Mouse (Mus musculus) kidney, adult 11 months (tissue): ENCODE data around the gene Sbsn.

Experiments
- DNase-seq: peaks from one replicate; pipeline ENCODE4 v3.0.0; 2022

Gene Sbsn

DNA sequence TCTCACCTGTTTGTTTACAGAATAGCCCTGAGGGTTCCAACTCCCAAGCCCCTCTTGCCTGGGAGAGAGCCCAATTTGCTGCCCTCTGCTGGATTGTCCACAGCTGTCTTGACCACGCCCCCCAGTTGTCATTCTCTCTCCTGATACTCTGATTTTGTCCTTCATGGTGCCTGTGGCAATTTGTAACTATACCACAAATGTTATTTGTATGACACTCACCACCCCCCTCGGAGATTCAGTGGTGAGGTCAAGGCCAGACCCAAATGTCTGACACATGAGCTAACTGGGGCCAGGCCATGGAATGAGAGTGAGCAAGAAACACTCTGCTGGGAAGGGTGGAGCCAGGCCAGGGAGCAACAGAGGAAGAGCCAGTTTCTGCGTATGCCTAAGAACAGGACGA is 7.6 kb downstream of the Sbsn start:
- DNase-seq: no peak

DNA sequence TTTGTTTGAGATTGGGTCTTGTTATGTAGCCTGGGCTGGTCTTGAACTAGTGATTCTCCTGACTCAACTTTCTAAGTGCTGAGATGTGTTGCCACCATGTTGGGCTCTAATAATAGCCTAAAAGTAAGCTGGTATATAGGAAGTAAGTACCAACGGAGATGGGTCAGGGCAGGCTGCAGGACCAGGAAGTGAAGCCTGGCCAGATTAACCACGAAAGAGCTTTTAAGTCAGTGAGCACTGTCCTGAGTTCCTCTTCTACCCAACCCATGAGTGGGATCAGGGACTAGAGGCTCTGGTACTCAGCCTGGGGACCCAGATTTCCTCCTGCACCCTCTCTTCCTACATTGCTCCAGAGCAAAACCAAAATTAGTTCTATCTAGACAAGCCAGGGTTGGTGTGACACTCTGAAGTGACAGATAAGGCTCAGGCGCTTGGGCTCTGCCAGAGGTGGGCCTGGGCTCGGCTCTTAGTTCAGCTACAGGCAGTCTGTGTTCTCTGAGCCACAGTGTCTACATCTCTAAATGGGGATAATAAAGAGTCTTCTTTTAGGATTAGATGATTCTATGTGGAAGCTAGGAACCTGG is 10.6 kb downstream of the Sbsn start:
- no peak for DNase-seq

DNA sequence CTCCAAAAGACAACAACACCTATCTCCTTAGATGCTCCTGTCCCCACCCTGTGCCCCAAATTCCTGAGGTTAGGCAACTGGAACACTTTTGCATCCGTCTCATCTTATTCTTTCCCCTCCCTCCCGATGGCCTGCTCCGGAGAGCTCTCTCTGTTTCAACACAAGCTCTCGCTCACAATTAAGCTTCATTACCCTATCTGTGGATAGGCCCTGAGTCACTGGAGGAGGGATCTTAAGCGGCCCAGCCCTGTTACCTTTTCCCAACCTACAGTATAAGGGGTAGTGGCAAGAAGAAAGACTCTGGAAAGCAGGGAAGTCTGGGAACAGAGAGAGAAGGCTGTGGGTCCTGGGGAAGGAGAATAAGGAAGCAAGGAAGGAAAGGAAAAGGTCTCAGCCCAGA is 12.2 kb downstream of the Sbsn start, which contains the start of gene Dmkn:
Dmkn (plus strand) TSS at position 301 of the 400 bp plus-strand sequence.
- DNase-seq: no peak

DNA sequence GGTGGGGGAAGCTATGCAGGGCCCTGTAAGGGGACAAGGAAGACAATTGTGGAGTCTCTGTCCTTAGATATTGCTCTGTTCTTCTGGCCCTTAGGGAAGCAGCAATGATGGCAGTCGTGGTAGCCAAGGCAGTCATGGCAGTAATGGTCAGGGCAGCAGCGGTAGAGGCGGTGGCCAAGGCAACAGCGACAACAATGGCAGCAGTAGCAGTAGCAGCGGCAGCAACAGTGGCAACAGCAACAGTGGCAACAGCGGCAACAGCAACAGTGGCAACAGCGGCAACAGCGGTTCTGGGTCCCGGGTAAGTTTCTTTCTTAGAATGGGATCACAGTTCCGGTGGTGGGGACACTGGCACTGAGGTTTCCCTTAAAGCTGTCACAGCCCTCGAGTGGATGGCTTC is 13.9 kb downstream of the Sbsn start:
- no peak for DNase-seq

DNA sequence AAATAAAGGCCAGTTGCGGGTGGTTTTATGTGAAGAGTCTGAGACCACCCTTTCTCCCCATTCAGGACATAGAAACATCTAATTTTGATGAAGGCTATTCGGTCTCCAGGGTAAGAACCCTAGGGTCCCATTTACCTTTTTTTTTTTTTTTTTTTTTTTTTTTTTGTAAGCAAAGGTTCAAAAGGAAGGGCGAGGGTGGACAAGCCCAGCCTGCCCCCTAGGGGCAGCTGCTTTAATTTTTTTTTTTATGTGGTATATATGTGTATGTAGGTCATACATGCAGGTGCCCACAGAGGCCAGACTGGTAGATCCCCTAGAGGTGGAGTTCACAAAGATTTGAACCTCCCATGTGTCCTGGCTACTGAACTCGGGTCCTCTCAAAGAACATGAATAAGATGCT is 15.1 kb downstream of the Sbsn start:
- DNase-seq: no peak

DNA sequence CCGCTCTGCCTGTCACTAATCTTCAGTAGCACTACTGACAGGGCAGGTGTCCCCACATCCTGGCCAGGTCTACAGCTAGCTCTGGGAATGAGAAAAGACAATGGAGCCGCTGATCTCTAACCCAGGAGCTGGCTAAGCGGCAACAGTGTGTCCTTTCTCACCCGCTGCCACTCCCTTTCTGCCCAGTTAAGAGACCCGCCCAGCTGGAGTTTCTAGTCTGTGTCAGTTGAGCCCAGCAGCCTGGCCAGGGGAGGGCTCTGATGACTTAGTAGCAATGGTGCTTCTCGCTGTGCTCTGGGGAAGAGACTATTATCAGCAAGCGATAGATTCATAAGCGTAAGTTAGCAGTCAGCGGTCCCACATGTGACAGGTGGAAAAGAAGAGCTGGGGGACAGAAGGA is 18.0 kb downstream of the Sbsn start:
- DNase-seq: no peak

DNA sequence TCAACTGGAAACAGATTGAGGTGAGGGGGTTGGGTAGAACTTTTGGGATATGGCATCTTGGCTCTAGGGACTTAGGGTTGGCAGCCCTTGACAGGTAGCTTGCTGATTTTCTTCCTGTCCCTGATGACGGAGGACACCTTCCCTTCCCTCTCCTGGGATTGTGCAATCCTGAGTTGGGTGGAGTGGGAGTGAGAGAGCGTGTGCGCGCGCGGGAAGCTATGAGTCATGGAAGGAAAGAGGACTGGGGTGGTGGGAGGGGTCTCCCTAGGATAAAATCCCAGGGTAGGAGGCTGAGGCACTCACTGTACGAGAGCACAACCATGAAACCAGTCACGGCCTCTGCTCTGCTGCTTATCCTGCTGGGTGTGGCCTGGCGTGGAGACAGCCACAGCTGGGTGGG is 24.8 kb downstream of the Sbsn start:
- no peak for DNase-seq

DNA sequence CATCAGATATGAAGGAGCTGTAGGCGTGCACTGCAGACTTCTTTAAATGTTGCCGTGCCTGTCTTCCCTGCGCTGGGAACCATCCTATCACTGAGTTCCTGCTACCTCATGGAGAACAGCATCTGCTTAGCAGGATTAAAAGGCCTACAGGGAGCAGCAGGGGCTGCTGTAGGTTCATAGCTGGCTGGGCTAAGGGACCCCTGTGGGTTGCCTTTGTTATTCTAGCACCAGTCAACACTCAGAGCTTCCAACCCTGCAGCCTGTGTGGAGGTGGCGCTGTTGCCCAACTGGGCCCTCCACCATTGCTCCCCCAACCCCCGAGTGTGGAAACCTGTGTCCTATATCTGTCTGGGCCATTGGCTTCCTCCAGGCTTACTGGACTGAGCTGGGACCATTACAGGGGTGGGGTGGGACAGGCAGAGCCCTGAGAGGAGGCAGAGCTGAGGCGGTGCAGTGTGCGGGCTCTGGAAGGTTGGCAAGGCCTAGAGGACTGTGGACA is 25.9 kb downstream of the Sbsn start:
- no peak for DNase-seq

DNA sequence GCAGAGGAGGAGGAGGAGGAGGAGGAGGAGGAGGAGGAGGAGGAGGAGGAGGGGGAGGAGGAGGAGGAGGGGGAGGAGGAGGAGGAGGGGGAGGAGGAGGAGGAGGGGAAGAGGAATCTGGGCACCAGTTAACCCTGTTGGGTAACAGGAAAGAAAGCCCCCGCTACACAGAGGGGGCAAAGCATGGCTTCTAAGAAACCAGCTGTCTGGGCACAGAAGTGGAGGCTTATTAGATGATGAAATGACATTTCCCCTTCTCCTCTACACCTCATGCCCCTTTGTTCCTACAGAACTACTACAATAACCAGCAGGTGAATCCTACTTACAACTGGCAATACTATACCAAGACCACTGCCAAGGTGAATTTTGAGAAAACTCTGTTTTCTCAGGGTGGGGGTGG is 26.6 kb downstream of the Sbsn start:
- DNase-seq: no peak

DNA sequence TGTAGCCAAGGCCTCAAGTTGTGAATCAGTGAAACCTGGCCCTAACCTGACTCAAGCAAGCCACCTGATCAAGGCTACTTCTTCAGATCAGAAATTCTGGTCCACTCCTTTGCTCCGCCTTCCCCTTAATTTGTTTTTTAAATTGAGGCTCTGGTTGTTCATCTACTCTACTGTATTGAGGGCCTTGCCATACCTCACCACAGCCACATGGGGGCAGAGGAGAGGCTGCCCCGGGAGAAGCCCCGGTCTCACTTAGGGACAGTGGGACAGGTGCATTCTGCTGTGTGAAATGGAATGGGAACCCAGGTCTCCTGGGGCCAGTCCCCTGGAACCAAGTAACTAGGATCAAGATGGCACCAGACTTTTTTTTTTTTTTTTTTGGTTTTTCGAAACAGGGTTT is 30.5 kb downstream of the Sbsn start:
- DNase-seq: no peak

DNA sequence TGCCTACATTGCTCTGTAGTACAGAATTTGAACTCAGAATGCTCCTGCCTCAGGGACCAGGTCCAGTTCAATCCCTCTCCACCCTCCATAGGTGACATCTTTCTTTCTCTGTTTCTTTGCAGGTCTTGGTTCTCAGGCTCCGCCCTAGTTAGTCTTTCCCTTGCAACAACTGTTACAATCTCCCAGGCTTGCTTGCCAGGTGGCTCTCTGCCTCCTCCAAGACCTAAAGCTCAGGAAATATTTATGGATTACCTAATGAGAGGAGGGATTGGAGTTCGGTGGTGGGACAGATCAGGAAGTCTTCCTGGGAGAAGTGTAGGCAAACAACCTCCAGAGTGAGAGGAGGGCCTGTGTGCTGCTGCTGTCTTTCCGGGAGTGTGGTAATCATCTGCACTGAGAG is 31.4 kb downstream of the Sbsn start:
- DNase-seq: no peak

DNA sequence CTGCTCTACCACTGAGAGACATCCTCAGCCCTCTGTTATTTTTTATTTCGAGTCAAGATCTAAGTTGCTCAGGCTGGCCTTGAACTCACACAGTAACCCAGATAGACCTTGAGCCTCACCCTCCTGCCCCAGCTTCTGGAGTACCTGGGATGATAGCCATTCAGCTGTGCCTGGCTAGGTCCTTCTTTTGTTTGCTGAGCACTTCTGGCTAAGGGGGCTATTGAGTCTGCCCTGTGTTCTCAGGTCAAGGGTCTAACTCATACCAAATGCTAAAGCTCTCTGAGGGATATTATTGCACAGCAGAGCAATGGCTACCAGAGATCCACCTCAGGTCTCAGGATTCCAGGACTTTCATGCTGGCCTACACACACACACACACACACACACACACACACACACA is 33.9 kb downstream of the Sbsn start:
- DNase-seq: no peak

DNA sequence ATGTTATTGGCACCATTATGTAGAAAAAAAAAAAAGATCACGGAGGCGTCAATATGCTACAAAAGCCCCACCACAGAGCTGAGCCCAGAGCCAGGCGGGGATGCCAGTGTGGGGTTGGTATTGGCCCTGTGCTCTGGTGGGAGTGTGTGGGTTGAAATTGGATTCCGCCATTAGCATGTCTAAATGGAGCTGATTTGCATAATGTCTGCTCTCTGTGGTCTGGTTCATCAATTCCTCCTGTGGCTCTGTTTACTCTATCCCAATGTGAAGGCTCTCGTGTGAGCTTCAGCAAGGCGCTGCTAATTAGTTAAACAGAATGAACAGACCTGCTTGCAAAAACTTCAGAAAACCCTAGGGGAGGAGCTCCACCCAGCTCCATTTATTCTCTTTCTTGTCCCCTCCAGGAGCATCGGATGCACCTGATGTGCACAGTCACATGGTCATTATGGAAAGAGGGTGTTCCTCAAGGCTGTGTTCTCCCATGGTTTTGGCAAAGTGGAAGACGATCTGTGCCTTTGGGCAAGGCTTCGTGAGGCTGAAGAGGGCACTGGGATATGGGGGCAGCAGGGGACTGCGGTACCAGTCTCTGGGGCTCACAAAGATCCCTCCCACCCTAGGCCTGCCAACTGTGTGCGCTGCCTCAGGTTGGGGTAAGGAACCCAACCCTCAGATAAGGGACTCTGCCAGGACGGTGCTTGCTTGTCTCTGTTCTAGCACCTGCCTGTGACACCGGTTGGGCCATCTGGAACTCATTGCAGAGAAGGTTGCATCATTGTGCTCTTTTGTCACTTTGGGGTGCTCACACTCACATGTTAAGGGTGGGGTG is 34.7 kb downstream of the Sbsn start:
- no peak for DNase-seq

DNA sequence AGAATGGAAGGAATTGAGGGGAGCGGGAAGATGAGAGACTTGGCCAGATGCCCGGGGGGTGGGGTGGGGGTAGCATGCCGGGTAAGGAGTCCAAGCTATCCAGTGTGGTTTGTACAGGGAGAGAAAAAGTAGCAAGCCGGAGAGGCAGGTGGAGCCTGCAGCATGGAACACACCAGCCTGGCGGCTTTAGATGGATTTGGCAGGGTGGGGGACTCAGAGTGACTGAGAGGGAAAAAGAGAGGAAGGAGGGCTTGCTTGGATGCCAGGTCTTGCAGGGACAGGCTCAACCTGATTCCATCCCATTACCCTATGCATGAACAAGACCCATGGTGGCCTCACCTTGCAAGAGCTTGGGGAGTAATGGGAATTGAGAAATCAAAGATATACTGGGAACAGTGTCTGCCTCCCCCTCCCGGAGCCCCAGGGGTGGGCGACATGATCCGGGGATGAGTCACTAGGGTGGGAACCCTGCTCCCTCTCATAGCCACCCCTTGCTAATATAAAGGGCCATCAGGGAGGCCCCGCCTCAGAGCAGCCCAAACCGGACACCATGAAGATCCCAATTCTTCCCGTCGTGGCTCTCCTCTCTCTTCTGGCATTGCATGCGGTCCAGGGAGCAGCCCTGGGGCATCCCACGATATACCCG is 36.2 kb downstream of the Sbsn start, which contains the start of gene Krtdap:
Krtdap (plus strand) TSS at position 520 of the 646 bp plus-strand sequence.
- DNase-seq: no peak

DNA sequence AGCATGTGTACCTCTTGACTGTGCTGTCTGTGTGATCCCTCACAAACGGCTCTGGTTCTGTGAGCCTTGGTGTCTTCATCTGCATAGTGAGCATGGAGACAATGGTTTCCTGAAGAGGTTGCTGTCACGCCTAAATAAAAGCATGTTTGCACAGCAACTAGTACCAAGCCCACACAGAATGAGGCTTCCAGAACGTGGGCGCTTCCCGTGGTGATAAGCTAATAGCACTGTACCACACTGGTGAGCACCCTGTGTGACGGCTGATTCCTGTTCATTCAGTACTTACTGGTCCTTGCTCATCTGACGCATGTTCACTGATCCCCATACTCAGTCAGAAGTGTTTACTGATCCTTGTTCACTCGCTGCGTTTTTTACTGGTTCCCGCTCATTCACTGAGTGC is 38.9 kb downstream of the Sbsn start:
- DNase-seq: no peak

DNA sequence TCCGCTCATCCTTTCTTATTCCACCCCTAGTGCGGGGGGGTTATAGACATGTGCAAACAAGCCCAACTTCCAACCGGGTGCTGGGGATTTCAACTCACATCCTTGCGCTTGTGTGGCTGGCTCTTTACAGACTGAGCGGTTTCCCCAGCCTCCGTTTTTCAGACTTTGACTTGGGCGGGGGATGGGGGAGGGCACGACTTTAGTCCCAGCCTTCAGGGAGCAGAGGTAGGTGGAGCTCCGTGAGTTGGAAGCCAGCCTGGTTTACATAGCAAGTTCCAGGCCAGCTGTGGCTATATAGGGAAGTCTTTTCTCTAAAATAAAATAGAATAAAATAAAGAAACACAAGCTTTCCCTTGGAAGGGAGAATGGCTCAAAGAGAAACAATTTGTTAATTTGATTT is 40.6 kb downstream of the Sbsn start:
- no peak for DNase-seq

DNA sequence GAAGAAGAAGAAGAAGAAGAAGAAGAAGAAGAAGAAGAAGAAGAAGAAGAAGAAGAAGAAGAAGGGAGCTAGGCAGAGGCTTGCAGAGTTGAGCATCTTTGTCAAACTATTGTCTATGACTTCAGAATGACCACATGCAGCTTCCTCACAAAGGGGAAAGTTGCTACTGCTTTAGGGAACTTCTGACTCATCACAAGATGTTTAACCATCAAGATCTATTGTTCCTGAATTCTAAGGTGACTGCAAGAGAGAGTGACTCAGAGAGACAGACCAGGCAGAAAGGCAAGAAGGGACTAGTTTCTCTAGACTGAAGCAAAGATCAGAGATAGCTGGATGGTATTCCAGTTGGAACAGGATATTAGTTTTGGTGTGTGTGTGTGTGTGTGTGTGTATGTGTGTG is 43.6 kb downstream of the Sbsn start:
- no peak for DNase-seq

DNA sequence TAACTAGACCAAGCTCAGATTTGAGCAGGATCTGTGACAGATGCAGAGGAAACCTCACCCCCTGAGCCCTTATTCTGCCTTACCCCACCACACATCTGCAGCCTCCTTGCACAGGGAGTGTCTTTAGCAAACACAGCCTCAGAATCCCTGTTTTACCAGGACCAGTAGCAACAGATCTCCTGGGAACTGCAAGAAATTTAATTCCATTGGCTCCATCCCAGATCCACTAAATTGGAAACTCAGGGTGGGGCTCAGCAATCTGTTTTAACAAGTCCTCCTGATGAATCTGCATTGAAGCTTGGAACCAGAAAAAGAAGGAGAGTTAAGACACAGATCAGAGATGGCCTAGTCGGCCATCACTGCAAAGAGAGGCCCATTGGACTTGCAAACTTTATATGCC is 45.5 kb downstream of the Sbsn start:
- DNase-seq: no peak

DNA sequence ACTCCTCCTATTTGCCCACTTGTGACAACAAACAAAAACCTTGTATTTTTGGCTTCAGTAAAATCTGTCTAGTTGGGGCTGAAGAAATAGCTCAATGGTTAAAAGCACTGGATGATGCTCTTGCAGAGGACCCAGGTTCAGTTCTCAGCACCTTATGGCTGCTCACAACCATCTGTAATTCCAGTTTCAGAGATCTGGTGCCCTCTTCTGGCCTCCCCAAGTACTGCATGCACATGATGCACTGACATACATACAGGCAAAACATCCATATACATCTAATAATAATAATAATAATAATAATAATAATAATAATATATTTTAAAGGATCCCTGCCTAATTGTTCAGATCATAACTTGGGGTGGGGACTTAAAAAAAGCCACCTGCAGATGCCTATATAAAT is 49.4 kb downstream of the Sbsn start:
- DNase-seq: no peak

DNA sequence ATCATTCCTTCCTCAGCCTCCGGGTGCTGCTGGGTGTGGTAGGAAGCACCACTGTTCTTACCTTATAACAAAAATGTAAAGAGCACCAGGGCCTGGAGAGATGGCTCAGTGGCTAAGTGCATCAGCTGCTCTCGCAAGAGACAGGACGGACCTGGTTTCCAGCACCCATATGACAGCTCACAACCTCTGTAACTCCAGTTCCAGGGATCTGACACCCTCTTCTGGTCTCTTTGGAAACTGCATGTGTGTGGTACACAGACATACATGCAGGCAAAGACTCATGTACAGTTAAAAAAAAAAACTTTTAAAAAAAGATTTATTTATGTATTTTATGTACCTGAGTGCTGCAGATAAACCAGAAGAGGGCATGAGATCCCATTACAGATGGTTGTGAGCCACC is 52.0 kb downstream of the Sbsn start:
- no peak for DNase-seq

DNA sequence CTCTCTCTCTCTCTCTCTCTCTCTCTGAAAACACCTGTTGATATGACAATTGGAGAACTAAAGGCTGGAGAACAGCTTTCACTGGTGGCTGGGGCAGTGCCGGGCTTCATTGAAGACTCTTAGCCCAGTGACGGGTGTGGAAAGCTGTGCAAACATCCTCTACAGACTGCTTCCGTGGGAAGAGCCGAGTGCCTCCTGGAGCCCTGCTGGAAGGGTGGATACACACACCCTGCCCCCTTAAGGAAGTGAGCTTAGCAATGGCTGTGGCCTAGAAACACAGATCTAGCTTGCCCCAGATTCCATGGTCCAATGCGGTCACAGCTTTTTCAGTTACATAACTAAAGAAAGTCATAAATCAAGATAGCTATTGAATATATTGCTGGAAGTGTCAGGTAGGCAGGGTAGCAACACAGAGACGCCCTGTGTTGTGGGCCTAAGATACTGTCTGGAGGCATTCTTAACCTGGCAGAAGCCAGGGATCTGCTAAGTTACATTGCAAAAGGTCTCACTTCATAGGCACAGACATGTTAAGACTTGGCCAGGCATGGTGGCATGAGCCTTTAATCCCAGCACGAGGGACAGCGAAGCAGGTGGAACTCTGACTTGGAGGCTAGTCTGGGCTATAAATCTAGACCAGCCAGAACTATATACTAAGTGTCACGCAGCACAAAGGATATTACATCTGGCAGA is 52.9 kb downstream of the Sbsn start:
- DNase-seq: no peak
